Mouse (Mus musculus) intestine, embryonic 16.5 days (tissue): ENCODE results near the gene Kcnab3. TPM values are rescaled to one million over a fixed set of nuclear protein-coding genes. Genes with fewer than 3 reads are reported as not detected.

ENCODE experiments used
- ATAC-seq: fragments of 200-750 bp; cut with Nextera tagmentation; 2 replicates; pipeline ENCODE4 v1.8.0; 2017; ENCODE audit warnings: moderate TSS enrichment, moderate library complexity
- H3K27ac ChIP-seq: fragments of 300-500 bp; sonication (generic); 2 replicates; pipeline ENCODE4 v1.5.1; 2014; ENCODE audit warnings: mild to moderate bottlenecking, low read length
- H3K27me3 ChIP-seq: fragments of 300-500 bp; sonication (generic); replicated peaks from 2 replicates; pipeline ENCODE4 v1.6.1; 2014; ENCODE audit warnings: low read length, control low read depth, mixed read lengths; ENCODE audit not compliant: control insufficient read depth, insufficient read depth
- H3K36me3 ChIP-seq: fragments of 300-500 bp; sonication (generic); 2 replicates; pipeline ENCODE4 v1.6.1; 2014; ENCODE audit warnings: low read length, control low read depth; ENCODE audit not compliant: control insufficient read depth, insufficient read depth
- H3K4me1 ChIP-seq: fragments of 300-500 bp; sonication (generic); 2 replicates; pipeline ENCODE4 v1.6.1; 2014; ENCODE audit warnings: low read length, control low read depth, mixed read lengths; ENCODE audit not compliant: control insufficient read depth, insufficient read depth
- H3K4me2 ChIP-seq: fragments of 300-500 bp; sonication (generic); 2 replicates; pipeline ENCODE4 v1.6.1; 2014; ENCODE audit warnings: low read depth, low read length, control low read depth
- H3K4me3 ChIP-seq: fragments of 300-500 bp; sonication (generic); 2 replicates; pipeline ENCODE4 v1.5.1; 2014; ENCODE audit warnings: mild to moderate bottlenecking, low read length
- H3K9ac ChIP-seq: fragments of 300-500 bp; sonication (generic); 2 replicates; pipeline ENCODE4 v1.6.1; 2014; ENCODE audit warnings: low read depth, low read length
- H3K9me3 ChIP-seq: fragments of 300-500 bp; sonication (generic); 2 replicates; pipeline ENCODE4 v1.6.1; 2016; ENCODE audit warnings: low read length, control low read depth; ENCODE audit not compliant: control insufficient read depth
- WGBS: fragments of 180-500 bp; shearing (Covaris S2); extraction: QIAGEN DNeasy Blood & Tissue Kit; methylation state at CpG from one replicate; pipeline ENCODE4 v1.1.7; 2014; 5-methylcytosine and 5-hydroxymethylcytosine counted together
- polyA plus RNA-seq: library from polyadenylated mRNA; unstranded; fragments of >200 nt; fragmentation: Nextera tagmentation; extraction: Ambion mirVana; gene quantifications from 2 replicates; pipeline ENCODE4 v1.2.1, GENCODE M21; 2015

The Kcnab3 gene
- polyA plus RNA-seq, 1 experiment from 2014 or later, result 1.7 TPM

GRCm38 (mm10) chr11:69373223-69373965 lies 47.3 kb downstream of the Kcnab3 start:
- H3K9ac ChIP-seq, result no peak overlapping the region
- no peaks in the 10 kb centered on the region for H3K27me3 ChIP-seq
- H3K9me3 ChIP-seq, result no peaks in the 10 kb centered on the region
- H3K4me2 ChIP-seq, result no peak overlapping the region
- WGBS, result 87% methylated on average over 16 of the region's 16 CpGs
- no peak overlapping the region for H3K4me3 ChIP-seq
- peaks cover 32% of the 10 kb centered on the region for H3K4me1 ChIP-seq
- ATAC-seq, result no peak
- H3K27ac ChIP-seq, result no peak overlapping the region
- no peaks in the 10 kb centered on the region; the same call in 1 of the 2 replicates for H3K36me3 ChIP-seq

GRCm38 (mm10) chr11:69375646-69376045 lies 49.6 kb downstream of the Kcnab3 start:
- 86% methylated on average over 4 of the region's 4 CpGs for WGBS
- Histone ChIP-seq H3K9ac (no peak overlapping the region), H3K4me1 (peaks cover 30% of the 10 kb centered on the region), H3K9me3 (no peaks in the 10 kb centered on the region), H3K36me3 (no peaks in the 10 kb centered on the region; the same call in 1 of the 2 replicates), H3K27me3 (no peaks in the 10 kb centered on the region), H3K27ac (no peak overlapping the region), H3K4me3 (no peak overlapping the region), H3K4me2 (no peak overlapping the region)
- ATAC-seq, result no peak

- no peak overlapping the region for H3K4me3 ChIP-seq
- WGBS, result 49% methylated on average over 3 of the region's 3 CpGs
- H3K9me3 ChIP-seq, result no peaks in the 10 kb centered on the region
- H3K36me3 ChIP-seq, result no peaks in the 10 kb centered on the region; the same call in 1 of the 2 replicates
- no peak overlapping the region; the same call in 1 of the 2 replicates for H3K9ac ChIP-seq
- peaks cover 9% of the 10 kb centered on the region for H3K4me1 ChIP-seq
- no peak overlapping the region for H3K4me2 ChIP-seq
- peak overlapping the region; percentile 38 for H3K27ac ChIP-seq
- no peaks in the 10 kb centered on the region for H3K27me3 ChIP-seq
- peak; percentile 93 for ATAC-seq
Measured at GRCm38 (mm10) chr11:69377766-69378165, 51.7 kb downstream of the Kcnab3 start.

- H3K27ac ChIP-seq, result no peak overlapping the region; the same call in 1 of the 2 replicates
- no peaks in the 10 kb centered on the region for H3K36me3 ChIP-seq
- no peak overlapping the region for H3K9ac ChIP-seq
- no peaks in the 10 kb centered on the region for H3K9me3 ChIP-seq
- no peak overlapping the region for H3K4me2 ChIP-seq
- no peak overlapping the region for H3K4me3 ChIP-seq
- H3K27me3 ChIP-seq, result no peaks in the 10 kb centered on the region
- 82% methylated on average over 3 of the region's 3 CpGs for WGBS
- H3K4me1 ChIP-seq, result peaks cover 2% of the 10 kb centered on the region; the same call in 1 of the 2 replicates
- ATAC-seq, result no peak
Measured at GRCm38 (mm10) chr11:69379600-69379999, 53.5 kb downstream of the Kcnab3 start.

GRCm38 (mm10) chr11:69381356-69381755 lies 55.3 kb downstream of the Kcnab3 start:
- H3K4me3 ChIP-seq, result no peak overlapping the region
- H3K36me3 ChIP-seq, result no peaks in the 10 kb centered on the region
- H3K4me1 ChIP-seq, result peaks cover 4% of the 10 kb centered on the region; the same call in 1 of the 2 replicates
- ATAC-seq, result no peak
- no peaks in the 10 kb centered on the region for H3K9me3 ChIP-seq
- H3K9ac ChIP-seq, result no peak overlapping the region
- no peak overlapping the region for H3K27ac ChIP-seq
- H3K27me3 ChIP-seq, result no peaks in the 10 kb centered on the region
- WGBS, result 82% methylated on average over 6 of the region's 6 CpGs
- H3K4me2 ChIP-seq, result no peak overlapping the region

Other genes starting within 250 kb of the Kcnab3 start
- gene Vamp2, start 237.8 kb upstream of the Kcnab3 start, polyA plus RNA-seq, result 65.8 TPM in 2 replicates
- 13.6 and 13.7 TPM in 2 replicates for gene Per1, start 231.0 kb upstream of the Kcnab3 start, polyA plus RNA-seq
- gene Hes7, start 205.9 kb upstream of the Kcnab3 start, polyA plus RNA-seq, result 0.29 and 0.33 TPM in 2 replicates
- gene 9130213A22Rik, start 203.7 kb upstream of the Kcnab3 start, polyA plus RNA-seq, result 0.11 and 0.29 TPM in 2 replicates
- gene Aloxe3, start 200.4 kb upstream of the Kcnab3 start, polyA plus RNA-seq, result 0.31 and 0.45 TPM in 2 replicates
- gene Alox12b, start 169.3 kb upstream of the Kcnab3 start, polyA plus RNA-seq, result 0.33 and 0.38 TPM in 2 replicates
- gene Alox8, start 128.4 kb upstream of the Kcnab3 start, polyA plus RNA-seq, result 0.13 and 0.15 TPM in 2 replicates
- 0.02 and 0.07 TPM in 2 replicates for gene Gucy2e, start 89.2 kb upstream of the Kcnab3 start, polyA plus RNA-seq
- 17.3 and 17.8 TPM in 2 replicates for gene Cntrob, start 2.5 kb upstream of the Kcnab3 start, polyA plus RNA-seq
- gene Trappc1, start 2.3 kb upstream of the Kcnab3 start, polyA plus RNA-seq, result 141 and 149 TPM in 2 replicates
- gene Rnf227, start 14.2 kb downstream of the Kcnab3 start, polyA plus RNA-seq, result 8.0 and 8.3 TPM in 2 replicates
- 33.4 and 35.5 TPM in 2 replicates for gene Chd3, start 43.1 kb downstream of the Kcnab3 start, polyA plus RNA-seq
- gene Naa38, start 69.2 kb downstream of the Kcnab3 start, polyA plus RNA-seq, result 168 and 170 TPM in 2 replicates
- 22.6 and 24.0 TPM in 2 replicates for gene Cyb5d1, start 69.4 kb downstream of the Kcnab3 start, polyA plus RNA-seq
- gene Tmem88, start 72.0 kb downstream of the Kcnab3 start, polyA plus RNA-seq, result 30.8 and 31.0 TPM in 2 replicates
- gene Kdm6b, start 87.4 kb downstream of the Kcnab3 start, polyA plus RNA-seq, result 17.6 and 18.8 TPM in 2 replicates
- gene Dnah2, start 222.9 kb downstream of the Kcnab3 start, polyA plus RNA-seq, result 0.93 and 1.0 TPM in 2 replicates
- 6.3 and 6.8 TPM in 2 replicates for gene Efnb3, start 233.9 kb downstream of the Kcnab3 start, polyA plus RNA-seq